Mouse (Mus musculus): ENCODE results near the gene Sec14l4.

Sec14l4 gene

DNA sequence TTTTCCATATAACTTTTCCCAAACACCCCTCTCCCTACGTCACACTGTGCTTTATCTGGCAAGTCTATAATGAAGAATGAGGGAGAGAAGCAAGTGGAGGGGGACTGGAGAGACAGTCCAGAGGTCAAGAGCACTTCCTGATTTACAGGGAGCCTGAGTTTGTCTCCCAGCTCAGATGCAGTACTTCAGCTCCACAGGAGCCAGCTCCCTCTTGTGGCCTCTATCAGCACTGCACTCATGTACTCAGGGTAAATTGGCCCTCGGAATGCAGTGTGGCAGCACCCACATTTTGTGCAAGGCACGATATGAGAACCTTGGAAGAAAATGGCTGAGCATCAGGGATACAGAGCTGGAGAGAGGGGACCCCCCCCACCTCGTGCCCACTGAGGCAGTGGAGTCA, 49.0 kb downstream of the Sec14l4 start:
- DNase-seq = peak; percentile 74

GRCm38 (mm10) chr11:4083316-4084078, 52.2 kb downstream of the Sec14l4 start:
- DNase-seq = peak; percentile 88

- DNase-seq = peak; percentile 76
These were observed 55.0 kb downstream of the Sec14l4 start for GRCm38 (mm10) chr11:4086246-4086645.

- DNase-seq = peak; percentile 52
These were observed 56.0 kb downstream of the Sec14l4 start for GRCm38 (mm10) chr11:4087267-4087666.

DNA sequence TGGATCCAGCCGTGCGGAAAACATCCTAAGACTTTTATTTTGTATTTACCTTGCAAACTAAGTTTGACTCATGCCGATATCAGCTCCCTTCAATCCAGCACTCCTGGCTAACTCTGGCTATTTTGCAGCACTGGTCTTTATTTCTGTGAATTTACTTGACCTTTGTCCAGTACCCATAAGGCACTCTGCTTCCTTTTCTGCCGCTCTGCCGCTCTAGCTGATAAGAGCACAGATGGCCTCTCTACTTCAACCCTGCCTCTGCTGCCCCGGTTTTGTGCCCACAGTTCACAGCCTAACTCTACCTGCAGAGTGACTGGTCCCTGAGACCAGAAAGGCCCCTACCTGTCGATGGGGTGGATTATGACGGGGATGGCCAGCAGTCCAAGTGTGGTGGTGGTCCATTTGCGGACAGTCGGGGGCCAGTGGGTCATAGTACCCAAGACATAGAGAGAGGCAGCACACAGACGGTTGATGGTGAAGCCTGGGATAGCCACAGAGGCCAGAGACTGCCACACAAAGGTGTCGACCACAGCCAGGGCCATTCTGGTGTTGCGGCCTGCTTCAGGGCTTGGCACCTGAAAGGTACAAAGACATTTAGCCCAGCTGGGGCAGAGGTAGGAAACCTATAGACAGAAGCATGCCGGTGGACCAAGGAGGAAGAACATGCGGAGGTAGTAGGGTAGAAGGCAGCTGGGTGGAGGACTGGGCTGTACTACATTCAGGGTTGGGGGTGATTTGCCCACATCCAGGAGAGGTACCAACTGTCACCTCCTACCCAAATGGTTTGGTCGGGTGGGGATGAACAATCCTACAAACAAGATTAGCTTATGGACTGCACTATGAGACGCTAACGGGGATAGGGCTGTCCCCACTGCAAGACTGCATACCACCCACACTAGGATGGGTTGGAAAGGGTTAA, 62.5 kb downstream of the Sec14l4 start:
- peak; percentile 86 for DNase-seq

DNA sequence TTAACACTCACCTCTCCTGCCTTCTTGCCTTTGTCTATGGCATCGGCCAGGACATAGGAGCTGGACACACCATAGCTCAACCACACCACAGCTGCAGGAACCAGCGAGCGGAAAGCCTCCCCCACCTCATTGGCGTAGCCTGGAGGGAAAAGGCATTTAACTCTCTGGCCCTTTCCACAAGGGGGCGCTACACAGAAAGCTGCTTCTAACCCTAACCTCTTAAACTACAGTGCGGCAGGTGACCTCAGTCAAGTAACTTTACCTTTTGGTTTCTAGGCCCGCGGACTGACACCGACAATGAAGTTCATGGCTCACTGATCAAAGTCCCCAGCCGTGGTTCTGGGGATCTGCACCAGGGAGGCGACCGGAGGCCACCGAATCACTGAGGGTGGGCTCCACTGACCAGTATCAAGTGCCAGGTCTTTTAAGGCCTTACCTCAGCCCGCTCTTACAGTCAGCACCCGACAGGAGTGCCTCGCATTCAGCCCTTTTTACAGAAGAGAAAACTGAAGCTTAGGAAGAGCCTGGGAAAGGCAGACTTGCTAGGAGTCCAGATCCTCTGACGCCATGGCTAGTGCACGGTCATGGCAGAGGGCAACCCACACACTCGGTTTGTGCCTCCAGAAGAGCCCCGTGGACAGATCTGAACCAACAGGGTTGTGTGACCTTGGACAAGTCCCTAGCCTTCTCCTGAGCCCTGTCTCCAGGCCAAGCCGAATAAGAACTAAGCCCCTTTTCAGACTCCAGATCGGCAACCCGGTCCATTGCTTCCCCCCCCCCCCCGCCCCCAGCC, 63.3 kb downstream of the Sec14l4 start:
- DNase-seq = peak; percentile 86

DNA sequence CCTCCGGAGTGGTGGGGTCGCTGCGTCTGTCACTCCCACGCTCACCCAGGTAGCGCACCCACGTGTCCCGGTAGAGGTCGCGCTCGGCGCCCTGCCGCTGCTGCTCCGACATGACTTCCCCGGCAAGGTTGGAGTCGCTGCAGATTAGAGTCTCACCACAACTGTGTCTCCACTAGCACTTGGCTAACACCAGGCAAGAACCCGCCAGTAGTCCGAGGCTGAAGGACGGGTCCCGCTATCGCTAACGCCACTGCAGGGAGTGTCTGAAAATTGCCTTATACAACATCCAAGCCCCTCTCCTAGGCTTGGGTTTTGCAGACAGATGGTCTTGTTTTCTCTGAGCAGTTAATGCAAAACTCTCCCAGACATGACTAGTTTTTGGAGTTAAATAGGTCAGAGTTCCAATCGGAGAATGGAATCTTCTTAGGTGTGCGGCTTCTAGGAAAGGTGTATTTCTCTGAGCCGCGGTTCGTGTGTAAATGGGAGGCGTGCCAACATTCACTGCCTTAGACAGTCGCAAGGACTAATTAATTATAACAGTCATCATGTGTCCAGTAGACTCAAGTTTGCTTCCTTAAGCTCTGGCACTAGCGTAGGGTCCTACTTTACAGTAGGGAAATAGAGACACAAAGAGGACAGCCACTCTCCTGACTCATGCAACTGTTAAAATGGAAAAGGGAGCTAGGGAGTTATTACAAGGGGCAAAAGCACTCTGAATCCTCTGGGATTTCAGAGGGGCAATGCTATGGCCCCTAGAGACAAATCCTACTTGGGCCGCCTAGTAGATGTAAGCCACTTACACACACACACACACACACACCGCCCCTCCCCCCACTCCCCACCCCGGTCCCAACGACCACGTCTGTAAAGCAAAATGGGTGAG, 64.2 kb downstream of the Sec14l4 start, which contains the start of gene Mtfp1:
Mtfp1 (minus strand) TSS at position 275 of the 883 bp plus-strand sequence.
- peak; percentile 85 for DNase-seq

GRCm38 (mm10) chr11:4096054-4096984, 65.1 kb downstream of the Sec14l4 start:
- DNase-seq = peak; percentile 100

DNA sequence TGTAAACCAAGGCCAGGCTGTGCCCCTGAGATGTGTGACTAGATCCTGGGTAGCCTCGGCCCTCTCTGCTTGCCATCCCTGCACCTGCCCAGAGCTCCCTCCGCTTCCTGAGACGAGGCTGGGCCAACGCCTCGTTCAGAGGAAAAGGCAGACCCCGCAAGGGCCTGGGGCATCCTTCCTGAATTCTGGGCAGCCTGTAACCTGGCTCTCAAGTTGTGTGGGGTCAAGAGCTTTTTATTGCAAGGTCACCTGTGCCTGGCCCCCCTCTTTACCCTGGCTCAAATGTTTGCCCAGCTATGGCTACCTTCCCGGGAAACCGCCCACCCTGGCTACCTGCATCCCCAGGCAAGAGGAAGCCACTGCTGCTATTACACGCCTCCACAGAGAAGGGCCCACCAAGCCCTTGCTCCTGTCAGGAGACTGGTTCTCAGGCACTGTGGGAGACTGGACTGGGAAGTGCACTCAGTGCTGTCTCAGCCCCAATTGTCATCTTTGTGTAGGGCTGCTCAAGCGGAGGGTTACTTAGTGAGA, 65.9 kb downstream of the Sec14l4 start:
- peak; percentile 42 for DNase-seq
